Mouse (Mus musculus) frontal cortex, postnatal 25 days (tissue): ENCODE results near the gene Ilk.

ENCODE experiments used
- DNase-seq, 2 experiments: peaks; one replicate each; pipeline ENCODE4 v3.0.0; 2022; ENCODE audit warnings: low spot score in 2 of 2

The Ilk gene

DNA sequence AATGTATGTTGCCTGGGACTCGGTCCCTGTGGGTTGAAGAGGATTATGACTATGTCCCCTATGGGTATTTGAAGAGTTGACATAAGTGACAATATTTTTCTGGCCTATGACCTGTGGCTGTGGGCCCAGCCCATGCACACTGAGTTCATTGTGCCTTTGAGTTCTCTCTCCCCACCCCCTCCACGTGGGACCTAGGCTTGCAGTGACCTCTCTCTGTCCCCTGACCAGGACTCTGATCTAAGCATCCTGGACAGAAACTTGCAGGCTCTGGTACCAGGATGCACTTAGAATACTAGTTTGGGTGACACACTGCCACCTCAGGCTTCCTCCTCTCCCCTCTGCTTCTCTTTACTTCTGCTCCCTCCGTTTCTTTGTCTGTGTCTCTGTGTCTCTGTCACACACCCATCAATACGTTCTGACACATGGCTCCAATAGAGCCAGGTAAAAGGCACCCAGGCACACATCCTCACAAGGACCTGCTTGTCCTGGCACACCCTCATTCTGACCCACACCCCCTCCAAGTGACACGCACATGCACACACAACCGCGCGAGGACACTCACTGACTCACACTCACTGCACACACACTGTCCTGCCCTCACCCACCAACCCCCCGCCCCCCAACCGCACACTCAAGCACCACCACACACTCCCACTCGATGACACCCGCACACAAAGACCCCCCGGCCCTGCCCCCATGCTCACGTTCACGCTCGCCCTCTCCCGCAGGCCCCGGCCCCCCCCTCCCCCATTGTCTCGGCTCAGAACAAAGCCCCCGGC lies 50.3 kb downstream of the Ilk start:
- DNase-seq: no peak

DNA sequence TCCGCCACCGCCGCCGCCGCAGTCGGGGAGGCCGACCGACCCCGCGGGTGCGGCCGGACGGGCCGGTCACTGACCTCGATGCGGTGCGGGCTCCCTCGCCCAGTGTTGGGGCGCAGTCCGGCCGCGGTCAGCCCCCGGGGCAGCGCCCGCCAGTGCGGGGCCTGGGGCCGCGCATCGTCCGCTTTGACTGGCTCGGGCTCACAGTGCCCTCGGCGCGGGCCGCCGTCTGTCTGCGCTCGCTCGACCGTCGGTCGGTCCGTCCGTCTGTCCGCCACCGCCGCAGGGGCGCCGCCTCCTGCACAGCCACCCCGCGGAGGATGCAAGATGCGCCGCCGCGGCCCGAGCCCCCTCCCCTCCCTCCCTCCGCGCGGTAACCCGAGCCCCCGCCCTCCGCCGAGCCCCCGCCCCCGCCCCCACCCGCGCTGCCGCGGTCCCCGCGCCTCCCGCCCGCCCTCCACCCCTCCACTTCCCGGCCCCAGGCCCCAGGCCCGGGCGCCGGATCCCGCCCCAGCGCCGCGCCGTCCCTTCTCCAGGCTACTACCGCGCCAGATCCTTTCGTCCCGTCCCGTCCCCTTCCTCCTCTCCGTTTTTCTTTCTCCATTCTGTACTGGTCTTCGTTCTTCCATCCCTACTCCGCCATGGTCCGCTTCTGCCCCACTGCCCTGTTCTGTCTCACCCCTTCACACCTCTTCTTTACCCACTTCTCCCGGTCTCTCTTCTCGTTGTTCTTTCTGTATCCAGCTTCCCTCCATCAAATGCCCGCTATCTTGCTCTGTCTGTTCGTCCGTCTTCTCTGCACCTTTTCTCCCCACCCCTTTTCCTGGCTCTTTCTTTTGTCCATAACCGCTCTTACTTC lies 51.1 kb downstream of the Ilk start, which contains the start of gene Dchs1:
Gene Dchs1 (minus strand): TSS at position 370 of the 856 bp plus-strand sequence.
- DNase-seq: no peak

DNA sequence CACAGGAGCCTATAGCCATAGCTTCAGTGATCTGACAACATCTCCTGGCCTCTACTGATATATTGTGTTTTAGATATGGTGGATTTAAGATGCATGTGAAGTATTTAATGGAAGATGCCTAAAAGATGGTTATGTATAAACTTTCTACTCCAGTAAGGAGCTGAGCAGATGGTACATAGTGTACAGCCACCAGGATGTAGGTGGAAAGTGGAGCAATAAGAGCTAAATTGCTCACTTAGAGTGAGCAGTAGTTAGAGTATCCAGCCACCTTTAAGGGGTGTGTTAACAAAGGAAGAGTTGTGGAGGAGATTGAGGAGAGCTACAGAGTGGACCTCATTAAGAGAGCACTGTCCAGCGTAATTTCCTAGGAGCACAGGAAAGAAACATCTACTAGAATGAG lies 54.8 kb downstream of the Ilk start:
- DNase-seq: no peak
